Mouse (Mus musculus): ENCODE results near the gene Tsr3.
A peak's percentile ranks its signal among the peaks of the same experiment; 100 is the strongest.

Tsr3 gene

DNA sequence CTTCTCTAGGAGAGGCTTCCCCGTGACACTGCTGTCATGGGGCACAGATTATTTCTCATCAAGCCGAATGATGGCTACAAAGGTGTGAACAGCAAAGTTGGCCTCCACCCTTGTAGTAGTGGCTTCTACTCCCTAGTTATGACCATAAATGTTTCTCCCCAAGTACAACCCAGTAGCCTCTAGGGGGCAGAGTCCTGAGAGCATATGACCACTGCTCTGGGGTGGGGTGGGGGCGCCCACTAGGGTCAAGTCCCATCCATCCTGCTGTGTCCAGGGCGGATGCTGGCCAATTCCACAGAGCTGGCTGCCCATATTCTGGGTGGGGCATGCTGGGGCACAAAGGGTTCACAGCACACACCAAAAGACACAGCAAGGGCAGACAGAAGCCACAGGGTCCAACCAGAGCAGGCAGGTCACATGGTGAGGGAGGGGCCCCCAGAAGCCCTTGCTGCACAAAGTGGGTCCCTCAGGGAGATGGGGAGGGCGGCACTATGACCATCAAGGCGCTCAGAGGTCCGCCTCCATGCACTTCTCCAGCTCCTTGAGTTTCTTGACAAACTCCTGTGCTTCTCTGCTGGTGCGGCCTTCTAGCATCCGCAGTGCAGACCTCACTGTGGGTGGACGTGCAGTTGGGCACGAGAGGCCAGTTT is 3.3 kb downstream of the Tsr3 start:
- DNase-seq (ENCODE audit: low spot score), result no peak

DNA sequence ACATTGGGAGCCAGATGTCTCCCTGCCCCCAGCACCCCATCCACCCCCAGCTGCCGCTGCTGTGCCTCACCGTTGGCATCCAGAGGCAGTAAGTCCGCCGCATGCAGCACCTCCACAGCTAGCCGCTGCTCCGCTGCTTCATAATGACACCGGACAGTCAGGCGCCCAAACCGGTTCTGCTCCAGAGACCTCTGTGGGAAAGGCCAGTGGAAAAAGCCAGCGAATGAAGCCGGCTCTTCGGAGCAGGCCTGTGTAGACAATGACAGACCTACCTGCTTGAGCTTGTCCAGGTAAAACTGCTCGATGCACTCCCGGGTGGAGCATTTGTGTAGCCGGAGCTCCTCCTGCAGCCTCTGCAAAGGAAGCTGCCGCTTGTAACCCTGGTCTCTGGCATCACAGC is 4.3 kb downstream of the Tsr3 start:
- no peak for DNase-seq (ENCODE audit: low spot score)

DNA sequence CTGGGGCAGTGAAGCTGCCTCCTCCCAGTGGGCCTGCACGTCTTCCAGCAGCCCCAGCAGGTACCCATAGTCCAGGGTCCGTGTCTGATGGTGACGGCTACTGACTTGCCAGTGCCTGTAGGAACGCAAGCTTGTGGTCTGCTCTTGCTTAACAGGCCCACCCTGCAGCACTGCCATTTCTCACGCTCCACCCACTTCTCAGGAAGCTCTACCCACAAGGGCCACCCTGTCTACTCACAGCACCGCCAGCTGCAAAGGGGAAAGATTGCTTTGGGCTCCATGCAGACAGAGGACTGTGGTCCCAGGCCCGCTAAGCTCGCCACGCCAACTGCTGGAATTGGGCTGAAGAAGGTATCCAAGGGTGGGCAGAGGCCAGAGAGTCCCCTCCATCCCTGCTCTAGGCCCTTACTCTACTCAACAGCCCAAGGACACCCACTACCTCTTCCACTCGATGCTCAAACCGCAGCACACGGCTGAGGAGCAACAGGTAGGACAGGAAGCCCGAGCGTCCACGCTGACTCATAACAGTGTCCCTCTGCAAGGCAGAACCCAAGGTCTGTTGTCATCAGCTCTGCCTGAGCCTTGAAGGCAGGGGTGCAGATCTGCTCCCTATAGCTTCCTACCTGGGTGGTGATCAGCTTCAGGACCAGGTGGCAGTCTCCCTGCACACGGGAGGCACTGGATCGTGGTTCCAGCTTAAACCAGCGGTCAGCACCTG is 8.2 kb downstream of the Tsr3 start:
- DNase-seq (ENCODE audit: low spot score), result no peak

DNA sequence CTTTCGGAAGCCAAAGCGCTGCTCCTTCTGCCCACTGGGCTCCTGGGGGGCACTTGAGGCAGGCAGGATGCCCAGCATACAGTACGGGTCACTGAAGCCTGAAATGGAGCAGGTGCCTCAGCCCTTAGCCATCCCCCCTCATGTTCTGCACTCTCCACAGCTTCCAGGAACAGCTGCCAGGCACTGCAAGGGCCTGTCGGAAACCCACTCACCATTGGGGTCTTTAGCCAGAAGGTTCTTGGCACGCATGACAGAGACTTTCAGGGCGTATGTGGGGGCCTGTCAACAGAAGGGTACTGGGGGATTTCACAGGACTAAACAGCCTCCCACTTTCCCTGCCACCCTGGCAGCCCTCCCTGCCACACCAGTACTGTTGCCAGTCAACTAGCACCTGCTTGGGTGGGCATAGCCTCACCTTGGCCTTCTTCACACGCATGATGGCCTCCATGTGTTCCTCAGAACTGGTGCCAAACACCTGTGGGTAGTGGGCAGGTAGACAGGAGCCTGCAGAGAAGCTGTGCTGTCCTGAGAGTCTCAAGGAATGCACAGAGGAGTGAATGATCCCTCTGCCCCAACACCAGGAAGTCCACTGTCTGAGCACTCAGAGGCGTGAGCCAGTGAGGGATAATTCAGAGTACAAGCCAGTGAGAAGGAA is 10.3 kb downstream of the Tsr3 start:
- no peak for DNase-seq (ENCODE audit: low spot score)

DNA sequence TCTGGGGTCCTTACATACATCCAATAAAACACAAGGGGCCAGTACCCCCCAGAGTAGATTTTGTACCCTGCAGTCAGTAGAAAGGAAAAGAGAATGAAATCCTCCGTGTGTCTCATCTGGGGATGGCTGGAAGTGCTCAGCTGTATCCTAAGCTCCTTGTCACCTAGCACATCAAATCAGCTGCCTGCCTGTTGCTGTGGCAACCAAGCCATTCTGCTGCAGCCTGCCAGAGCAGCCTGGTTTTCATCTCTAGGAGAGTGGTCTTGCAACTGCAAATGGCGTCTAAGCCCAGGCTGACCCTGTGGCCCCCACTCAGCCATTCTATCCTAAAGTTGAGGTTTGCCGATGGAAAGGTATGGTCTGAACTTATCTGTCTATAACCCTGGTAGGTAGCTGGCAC is 12.7 kb downstream of the Tsr3 start:
- DNase-seq (ENCODE audit: low spot score), result no peak

DNA sequence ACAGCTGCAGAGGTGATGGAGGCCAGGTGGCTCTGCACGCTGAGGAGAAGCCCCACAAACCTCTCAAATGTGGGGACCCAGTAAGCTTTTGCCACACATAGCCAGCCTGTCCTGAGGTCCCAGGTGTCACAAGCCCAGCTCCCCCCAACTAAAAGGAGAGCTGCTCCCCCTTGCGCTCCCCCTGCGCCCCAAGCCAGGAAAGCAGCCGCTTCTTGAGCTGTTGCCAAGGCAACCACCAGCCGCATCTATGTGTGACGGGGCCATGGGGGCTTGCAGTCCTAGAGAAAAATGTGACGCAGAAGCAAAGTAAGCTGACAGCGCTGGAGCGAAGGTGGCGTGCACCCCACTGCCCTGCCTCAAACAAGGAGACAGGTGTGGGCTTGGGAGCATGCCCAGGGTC is 13.8 kb downstream of the Tsr3 start:
- DNase-seq (ENCODE audit: low spot score), result no peak

DNA sequence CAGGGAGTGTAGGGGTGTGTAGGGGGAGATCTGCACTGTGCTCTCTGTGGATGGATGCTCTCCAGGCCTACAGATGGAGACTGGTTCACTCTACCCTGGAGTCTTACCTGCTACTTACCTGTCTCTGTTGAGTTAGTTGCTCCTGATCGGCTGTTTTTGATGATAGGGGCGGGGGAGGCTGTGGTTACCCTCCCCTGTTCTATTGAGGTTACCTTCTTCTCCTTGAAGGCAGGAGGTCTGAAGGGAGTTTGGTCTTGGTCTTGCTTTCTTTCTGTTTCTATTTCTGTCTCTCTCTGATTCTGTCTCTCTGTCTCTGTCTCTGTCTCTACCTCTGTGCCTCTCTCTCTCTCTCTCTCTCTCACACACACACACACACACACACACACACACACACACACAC is 15.1 kb downstream of the Tsr3 start:
- no peak for DNase-seq (ENCODE audit: low spot score)

DNA sequence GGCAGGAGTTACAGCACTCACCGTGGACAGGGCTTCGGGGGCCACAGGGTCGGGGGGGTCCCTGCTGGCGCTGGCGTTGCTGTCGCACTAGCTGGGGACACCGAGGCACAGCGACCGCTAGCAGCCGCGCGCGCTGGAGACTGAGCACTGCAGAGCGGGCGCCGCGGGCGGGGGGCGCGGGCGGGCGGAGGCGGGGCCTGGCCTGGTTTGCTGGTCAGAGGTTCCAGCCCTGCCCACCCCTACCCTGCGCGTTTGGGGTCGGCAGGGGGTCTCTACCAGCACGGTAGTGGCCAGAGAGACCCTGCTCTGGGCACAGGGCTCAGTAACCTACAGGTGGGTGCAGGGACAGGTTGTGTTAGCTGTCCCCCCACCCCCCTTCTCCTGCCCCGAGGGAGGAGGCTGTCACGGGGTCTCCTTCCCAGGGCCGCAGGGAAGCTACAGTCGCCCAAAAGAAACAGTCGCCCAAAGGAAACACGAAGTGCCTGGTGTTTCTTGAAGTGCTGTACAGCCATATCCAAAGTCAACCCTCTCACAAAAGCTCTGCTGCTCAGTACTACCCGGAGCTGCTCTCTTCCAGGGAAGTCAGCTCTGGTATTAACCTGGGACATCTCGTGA is 16.3 kb downstream of the Tsr3 start, which contains the start of gene Baiap3:
Baiap3 (minus strand) TSS at position 225 of the 615 bp plus-strand sequence.
- DNase-seq (ENCODE audit: low spot score), result no peak

DNA sequence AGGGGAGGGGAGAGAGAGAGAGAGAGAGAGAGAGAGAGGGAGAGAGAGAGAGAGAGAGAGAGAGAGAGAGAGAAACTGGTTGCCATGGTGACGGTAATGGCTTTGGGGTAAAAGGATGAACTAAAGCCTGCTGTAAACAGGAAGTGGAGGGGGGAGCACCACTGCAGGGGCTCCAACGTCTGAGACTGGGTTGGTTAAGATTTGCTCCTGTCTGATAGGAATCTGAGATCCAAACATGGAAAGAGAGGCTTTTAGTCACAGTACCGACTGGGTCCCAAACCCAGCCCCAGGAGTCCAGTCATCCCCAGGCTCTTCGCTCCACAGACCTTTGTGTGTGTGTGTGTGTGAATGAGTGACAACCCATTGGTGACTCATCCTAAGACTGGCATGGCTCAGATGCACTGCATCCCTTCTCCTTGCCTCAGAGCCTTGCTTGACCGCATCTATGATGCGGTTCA is 17.9 kb downstream of the Tsr3 start:
- no peak for DNase-seq (ENCODE audit: low spot score)

DNA sequence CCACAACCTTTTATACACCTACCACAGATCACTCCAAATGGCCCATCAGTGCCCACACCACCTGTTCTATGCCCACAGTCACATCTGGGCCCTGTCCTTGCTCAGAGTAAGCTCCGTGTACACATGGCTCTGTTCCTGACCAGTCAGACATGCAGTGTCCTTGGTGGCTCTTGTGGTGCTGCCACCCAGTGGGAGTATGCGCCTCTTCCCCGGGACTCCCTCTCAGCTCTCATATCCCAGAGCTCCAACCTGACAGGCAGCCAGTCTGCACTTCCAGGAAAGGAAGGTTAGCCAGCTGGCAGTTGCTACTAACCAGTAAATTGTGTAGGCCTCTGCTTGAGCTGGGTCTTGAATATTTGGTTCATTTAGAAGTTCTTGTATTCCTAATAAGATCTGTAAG is 24.5 kb downstream of the Tsr3 start:
- peak; percentile 56 for DNase-seq (ENCODE audit: low spot score)

DNA sequence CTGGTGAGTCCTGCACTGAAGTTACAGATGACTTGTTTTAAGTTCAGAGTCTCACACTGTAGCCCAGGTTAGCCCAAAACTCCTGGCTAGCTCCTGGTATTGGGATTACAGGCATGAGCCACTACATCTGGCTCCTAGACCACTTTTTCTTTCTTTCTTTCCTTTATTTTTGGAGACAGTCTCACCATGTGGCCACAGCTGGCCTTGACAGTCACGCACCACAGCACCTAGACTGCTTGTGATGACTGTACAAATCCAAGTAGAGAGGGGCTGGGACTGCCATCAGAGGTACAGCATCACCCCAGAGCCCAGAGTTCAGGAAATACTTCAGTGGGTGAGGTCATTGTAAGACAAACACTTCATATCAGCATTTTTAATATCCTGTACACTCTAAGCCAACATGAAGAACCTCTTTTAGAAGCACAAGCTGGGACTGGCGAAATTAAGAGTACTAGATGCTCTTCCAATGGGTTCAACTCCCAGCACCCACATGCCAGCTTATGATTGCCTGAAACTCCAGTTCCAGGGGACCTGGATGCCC is 30.9 kb downstream of the Tsr3 start:
- no peak for DNase-seq (ENCODE audit: low spot score)

DNA sequence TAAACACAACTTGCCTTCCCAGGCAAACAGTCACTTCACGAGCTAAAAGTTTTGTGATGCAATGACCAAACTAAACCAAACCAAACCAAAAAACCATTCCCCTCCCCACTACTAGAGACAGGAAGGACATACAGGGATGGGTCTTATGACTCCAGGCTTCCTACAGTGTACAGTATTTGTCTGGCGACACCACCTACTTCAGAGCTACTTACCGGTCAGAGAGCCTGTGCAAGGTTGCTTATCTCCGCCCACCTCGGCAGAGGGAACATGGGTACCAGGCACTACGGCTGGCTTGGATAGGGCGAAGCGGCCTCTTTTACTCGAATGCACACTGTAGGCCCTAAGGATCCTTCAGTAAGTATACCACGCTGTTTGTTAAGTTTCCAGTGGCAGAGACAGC is 32.4 kb downstream of the Tsr3 start:
- DNase-seq (ENCODE audit: low spot score), result no peak

DNA sequence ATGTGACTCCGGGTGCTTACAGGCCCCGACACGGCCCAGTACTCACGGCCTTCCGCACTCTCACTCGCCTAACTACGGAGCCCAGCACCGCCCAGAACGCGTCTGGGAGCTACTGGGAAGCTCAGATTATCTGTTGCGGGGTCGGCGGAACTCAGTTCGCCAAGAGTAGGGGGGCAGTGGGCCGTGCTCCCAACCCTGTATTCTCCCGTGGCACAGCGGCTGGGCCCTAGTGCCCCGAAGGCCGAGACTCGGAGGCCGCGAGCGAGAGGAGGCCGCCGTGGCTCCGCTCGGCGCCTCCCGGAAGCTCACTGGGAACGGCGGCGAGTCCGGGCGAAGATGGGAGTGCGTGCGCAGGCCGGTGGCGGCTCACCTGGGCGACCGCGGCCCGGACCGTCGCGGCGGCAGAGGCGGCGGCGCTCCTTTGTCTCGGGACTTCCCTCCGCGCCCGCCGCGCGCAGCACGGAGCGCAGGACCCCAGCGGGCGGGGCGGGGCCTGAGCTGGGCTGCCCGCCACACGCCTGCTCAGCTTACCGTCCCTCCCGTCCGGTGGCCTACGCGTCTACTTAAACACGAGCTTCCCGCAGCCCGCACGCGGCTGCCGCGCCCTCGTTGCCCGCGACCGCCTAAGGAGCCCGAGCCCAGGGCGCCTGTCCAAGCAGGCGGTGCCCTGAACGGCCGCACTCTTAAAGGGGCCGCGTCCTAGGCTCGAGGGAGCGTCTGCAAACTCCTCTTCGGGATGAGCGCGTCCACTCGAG is 33.2 kb downstream of the Tsr3 start:
- peak; percentile 87 for DNase-seq (ENCODE audit: low spot score)

DNA sequence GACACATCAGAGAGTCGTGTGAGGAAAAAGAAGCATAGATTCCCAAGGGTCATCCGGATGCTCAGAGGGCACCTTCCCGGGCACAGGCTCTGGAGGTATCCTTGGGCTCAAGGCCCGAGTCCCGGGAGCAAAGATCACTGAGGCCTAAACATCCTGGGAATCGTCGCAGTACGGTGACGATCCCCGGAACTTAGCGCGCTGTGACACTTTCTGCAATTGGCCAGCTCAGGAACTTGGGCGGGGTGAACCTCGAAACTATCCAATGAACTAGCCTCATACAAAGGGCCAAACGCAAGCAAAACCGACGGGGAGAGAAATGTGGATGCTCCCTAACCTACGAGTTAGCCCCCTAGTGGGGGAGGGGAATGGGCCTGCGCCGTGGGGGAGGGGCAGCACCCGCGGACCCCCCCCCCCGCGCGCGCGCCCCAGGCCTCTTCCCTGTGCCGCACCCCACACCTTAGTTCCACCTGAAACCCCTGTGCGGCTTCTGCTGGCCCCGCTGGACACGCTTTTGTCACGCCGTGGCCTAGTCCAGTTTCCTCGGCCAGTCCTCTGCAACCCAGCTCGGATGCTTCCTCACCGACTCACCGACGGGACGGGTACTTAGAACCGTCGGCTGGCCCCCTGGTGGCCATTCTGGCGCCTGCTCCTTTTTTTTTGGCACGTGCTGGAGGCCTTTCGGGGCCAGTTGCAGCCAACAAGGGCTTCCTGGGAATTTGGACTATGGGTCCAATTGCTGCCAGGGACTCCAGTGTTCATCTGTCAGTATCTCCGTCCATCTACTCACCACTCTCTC is 33.9 kb downstream of the Tsr3 start:
- DNase-seq (ENCODE audit: low spot score), result peak; percentile 92

DNA sequence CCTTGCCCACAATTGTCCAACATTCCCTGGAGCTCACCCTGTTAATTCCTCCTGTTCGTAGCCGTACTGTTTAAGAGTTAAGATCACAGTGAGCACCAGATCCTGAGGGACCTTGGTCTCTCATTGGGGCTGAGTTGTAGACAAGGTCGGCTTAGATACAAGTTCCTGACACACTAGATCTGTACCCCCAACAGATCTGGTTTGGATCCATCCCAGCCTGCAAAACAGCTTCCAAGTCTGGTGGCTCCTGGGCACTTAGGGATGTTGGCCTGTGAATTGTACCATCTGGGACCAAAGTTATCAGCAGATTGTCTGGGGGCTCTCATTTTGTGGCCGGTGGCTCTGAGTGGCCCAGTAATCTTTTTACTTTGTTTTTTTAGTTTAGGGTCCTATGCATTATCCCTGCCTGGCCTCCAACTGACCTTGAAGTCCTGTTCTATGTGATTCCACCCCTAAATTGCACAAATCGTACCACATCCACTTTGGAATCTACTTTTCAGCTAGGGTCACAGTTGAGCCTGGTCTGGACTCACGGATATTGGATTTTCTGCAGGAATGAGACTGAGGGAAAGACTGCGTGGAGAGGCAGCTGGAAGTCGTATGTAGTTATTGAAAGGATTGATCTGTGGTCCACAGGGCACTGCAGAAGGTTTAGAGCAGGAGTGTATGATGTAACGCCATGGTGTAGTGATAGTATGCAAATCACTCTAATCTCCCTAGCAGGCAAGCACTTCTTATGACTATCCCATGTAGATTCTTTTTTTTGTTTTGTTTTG is 34.8 kb downstream of the Tsr3 start, which contains the start of gene Ube2i:
Ube2i (minus strand) TSS at position 52 of the 776 bp plus-strand sequence.
- no peak for DNase-seq (ENCODE audit: low spot score)

DNA sequence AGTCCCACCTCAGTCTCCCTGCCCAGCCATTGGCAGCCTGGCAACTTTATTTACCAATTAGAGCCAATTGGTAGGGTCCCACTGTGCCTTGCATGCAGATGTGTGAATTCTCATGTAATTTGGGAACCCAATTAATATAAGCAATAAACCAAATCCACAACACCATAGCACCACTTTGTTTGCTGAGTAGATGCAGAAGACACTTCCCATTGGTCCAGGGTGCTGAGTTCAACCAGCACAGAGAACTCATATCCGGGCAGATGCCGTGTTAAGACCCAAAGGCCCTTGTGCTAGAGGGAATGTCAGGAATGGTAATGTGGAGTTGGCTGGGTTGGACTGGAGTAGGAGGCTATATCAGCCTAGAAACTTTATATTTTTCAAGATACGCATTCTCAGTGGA is 35.9 kb downstream of the Tsr3 start:
- no peak for DNase-seq (ENCODE audit: low spot score)

DNA sequence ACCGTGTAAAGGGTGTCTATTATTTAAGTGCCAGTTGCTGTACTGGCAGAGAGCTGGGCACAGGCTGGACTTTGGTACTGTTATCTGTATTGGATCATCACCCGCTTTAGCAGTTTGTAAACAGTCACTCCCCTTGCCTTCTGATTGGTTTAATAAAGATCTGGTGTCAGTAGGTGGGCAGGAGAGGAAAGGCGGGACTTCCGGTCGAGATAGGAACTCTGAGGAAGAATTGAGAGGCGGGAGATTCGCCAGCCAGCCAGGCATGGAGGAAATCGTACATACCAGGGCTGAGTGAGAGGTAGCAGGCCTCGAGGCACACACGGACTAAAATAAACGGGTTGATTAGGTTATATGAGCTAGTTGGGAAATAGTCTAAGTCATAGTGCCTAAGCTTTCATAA is 42.2 kb downstream of the Tsr3 start:
- DNase-seq (ENCODE audit: low spot score), result peak; percentile 35

DNA sequence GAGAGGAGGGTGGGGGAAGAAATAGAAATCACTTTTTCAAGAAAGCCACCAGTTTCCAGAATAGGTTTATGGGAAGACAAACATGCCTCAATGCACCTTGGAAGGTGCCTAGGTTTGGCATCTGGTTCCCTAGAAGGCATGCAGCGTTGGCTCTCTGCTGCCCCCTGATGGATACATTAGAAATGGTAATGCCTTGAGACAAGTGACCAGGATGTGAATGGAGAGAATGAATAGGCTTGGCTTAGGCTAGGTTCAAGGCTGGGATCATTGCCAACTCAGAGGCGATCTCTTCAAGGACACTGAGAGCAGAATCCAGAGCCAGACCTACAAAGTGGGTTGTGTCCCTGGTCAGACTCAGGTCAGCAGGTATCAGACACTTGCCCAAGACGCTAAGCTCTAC is 45.1 kb downstream of the Tsr3 start:
- DNase-seq (ENCODE audit: low spot score), result peak; percentile 46

DNA sequence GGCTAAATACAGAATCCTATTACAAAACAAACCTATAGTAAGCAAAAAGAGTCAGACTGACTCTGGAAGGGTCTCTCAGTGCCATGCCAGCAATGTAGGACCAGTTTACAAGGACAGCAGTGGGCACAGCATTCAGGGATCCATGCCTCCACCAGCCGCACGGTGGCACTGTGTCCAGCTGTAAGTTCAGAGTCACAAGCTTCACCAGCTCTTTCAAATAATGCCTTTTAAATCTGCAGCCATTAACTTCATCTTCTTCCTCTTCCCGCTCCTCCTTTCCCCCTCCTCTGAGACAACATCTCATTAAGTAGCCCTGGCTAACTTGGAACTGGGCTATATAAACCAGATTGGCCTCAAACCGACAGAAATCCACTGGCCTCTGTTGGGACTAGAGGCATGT is 48.9 kb downstream of the Tsr3 start:
- peak; percentile 56 for DNase-seq (ENCODE audit: low spot score)

DNA sequence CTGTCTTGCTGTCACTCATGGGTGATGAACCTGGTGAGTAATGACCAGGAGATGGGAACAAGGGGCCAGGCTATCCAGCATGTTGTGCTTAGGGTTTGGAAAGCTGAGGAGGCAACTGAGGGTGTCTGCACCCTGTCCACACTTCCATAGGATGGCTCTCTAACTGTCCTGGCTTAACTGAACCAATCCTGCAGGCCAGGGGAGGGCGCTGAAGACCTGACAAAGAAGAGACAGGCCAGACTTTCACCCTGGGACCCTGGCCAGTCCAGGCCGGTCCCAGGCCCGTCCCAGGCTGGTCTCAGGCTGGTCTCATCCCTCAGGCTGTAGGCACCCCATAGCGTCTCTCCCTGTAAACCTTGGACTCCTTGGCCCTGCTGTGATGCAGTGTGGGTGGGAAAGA is 50.4 kb downstream of the Tsr3 start:
- DNase-seq (ENCODE audit: low spot score), result no peak

Measured in ovary, postnatal 36 days (tissue).